In genomic region chrX:145468264-145468663, GRCm38 (mm10) we compare ENCODE assay signal across 16 mouse cellular contexts.
"Had no signal": no experiment of that assay in that cellular context is flagged by ENCODE, and none has a peak within 500 bp of the region (broad histone marks: within the 10 kb centered on the region; RNA-seq: fewer than 3 reads in every experiment).

No protein-coding gene starts in this region.

- H3K9ac ChIP-seq: limb, embryonic 12.5 days; limb, embryonic 15.5 days; liver, embryonic 14.5 days; liver, postnatal 0 days; lung, embryonic 14.5 days; midbrain, embryonic 13.5 days had no signal

- ATAC-seq: liver, postnatal 0 days; lung, postnatal 0 days; midbrain, embryonic 13.5 days; midbrain, embryonic 16.5 days had no signal

- H3K4me1 ChIP-seq: limb, embryonic 12.5 days; limb, embryonic 15.5 days; midbrain, embryonic 13.5 days had no signal

- H3K27me3 ChIP-seq: limb, embryonic 12.5 days; limb, embryonic 15.5 days; midbrain, embryonic 13.5 days had no signal

- H3K9me3 ChIP-seq: limb, embryonic 12.5 days; limb, embryonic 15.5 days; midbrain, embryonic 13.5 days had no signal

- H3K36me3 ChIP-seq: limb, embryonic 15.5 days; midbrain, embryonic 13.5 days had no signal

- DNase-seq: kidney, adult 9 months; kidney, postnatal 14 days; kidney, postnatal 4 days; liver, postnatal 0 days; lung, embryonic 14.5 days; thymus, adult 18-20 months; thymus, postnatal 4 days had no signal

- H3K4me2 ChIP-seq: limb, embryonic 12.5 days; limb, embryonic 15.5 days; liver, embryonic 11.5 days; lung, embryonic 14.5 days; midbrain, embryonic 13.5 days had no signal

- H3K4me3 ChIP-seq: layer of hippocampus, adult 2 months; limb, embryonic 12.5 days; limb, embryonic 15.5 days; midbrain, embryonic 13.5 days had no signal

- H3K27ac ChIP-seq: layer of hippocampus, adult 2 months; limb, embryonic 12.5 days; limb, embryonic 15.5 days; liver, embryonic 14.5 days; macrophage; midbrain, embryonic 13.5 days had no signal
